Mouse (Mus musculus): ENCODE results near the gene Gm13283. TPM values are rescaled to one million over a fixed set of nuclear protein-coding genes. Genes with fewer than 3 reads are reported as not detected.
"Not testable (repeated sequence)": the region's sequence is repeated elsewhere in the genome, so short reads cannot be mapped to it uniquely, and the experiment has no call there.

Gene Gm13283
- total and polyA plus RNA-seq, 2 experiments from 2014 or later = 0.46 TPM; not detected in 1

GRCm38 (mm10) chr4:88742771-88743371, 17.0 kb upstream of the Gm13283 start:
- Histone ChIP-seq H3K27ac (ENCODE audit: low read depth) (no peak overlapping the region), H3K36me3 (replicated peaks; ENCODE audit: control insufficient read depth, insufficient read depth, low read length) (no peaks in the 10 kb centered on the region), H3K9ac (replicated peaks; ENCODE audit: low read depth, low read length) (no peak overlapping the region), H3K4me3 (ENCODE audit: low read depth, low read length) (no peak overlapping the region), H3K27me3 (ENCODE audit: control insufficient read depth, insufficient read depth, low read length) (no peaks in the 10 kb centered on the region), H3K4me1 (ENCODE audit: control insufficient read depth, insufficient read depth) (no peaks in the 10 kb centered on the region), H3K4me2 (ENCODE audit: low read depth, low read length) (no peak overlapping the region), H3K9me3 (replicated peaks; ENCODE audit: control insufficient read depth, low read length) (no peaks in the 10 kb centered on the region)
- no peak for DNase-seq (ENCODE audit: low spot score)
- TF ChIP-seq EP300 (IDR thresholded peaks at IDR 0.05; ENCODE audit: low read depth) (no peak), CTCF (IDR thresholded peaks at IDR 0.05; ENCODE audit: low read depth) (peak; percentile 26; the same call in 1 of the 2 replicates)
- no peak for ATAC-seq (ENCODE audit: insufficient read depth, low read depth)
- WGBS = 60% methylated on average over 7 of the region's 7 CpGs

DNA sequence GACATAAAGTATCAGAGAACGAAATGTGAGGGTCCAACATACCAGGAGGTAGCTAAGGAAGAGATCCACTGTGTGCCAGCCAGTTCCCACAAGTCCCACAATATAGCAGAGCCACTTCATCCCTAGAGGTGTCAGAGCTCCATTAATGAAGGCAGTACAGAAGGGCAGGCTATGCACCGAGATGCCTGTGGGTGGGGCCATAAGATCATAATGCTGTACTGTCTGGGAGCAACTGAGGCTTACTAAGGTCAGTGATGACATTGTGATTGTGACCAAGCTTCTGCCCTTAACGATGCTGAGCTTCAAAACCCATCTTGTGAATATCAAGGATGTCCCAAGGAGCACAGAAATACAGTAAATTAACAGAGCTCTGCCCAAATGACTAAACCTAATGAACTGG, 15.7 kb upstream of the Gm13283 start:
- Histone ChIP-seq H3K4me1 (ENCODE audit: control insufficient read depth, insufficient read depth) (no peaks in the 10 kb centered on the region), H3K27ac (ENCODE audit: low read depth) (no peak overlapping the region), H3K4me2 (ENCODE audit: low read depth, low read length) (no peak overlapping the region), H3K36me3 (replicated peaks; ENCODE audit: control insufficient read depth, insufficient read depth, low read length) (no peaks in the 10 kb centered on the region), H3K9ac (replicated peaks; ENCODE audit: low read depth, low read length) (no peak overlapping the region), H3K27me3 (ENCODE audit: control insufficient read depth, insufficient read depth, low read length) (no peaks in the 10 kb centered on the region), H3K4me3 (ENCODE audit: low read depth, low read length) (no peak overlapping the region), H3K9me3 (replicated peaks; ENCODE audit: control insufficient read depth, low read length) (no peaks in the 10 kb centered on the region)
- no peak for DNase-seq (ENCODE audit: low spot score)
- 54% methylated on average over 3 of the region's 3 CpGs for WGBS
- TF ChIP-seq EP300 (IDR thresholded peaks at IDR 0.05; ENCODE audit: low read depth) (no peak), CTCF (IDR thresholded peaks at IDR 0.05; ENCODE audit: low read depth) (peak; percentile 29)
- no peak for ATAC-seq (ENCODE audit: insufficient read depth, low read depth)

DNA sequence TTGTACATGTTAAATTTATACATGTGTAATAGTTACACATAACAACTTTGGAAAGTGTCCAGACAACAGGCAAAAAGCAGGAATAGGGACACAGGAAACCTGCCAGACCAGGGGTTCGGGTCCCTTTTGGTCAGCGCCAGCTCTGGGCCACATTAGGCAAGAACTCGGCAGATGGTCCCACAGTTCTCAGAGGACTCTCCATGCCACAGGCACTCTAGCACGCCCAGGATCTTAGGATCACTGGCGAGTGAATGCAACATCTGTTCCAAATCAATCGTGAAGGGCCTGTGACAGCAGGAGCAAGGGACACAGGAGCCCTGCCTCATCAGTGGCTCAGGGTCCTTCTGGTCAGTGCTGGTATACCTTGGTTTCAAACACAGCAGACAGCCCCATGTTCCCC, 10.0 kb upstream of the Gm13283 start:
- Histone ChIP-seq H3K27me3 (ENCODE audit: control insufficient read depth, insufficient read depth, low read length) (no peaks in the 10 kb centered on the region), H3K27ac (ENCODE audit: low read depth) (no peak overlapping the region), H3K9me3 (replicated peaks; ENCODE audit: control insufficient read depth, low read length) (no peaks in the 10 kb centered on the region), H3K4me2 (ENCODE audit: low read depth, low read length) (no peak overlapping the region), H3K4me1 (ENCODE audit: control insufficient read depth, insufficient read depth) (no peaks in the 10 kb centered on the region), H3K36me3 (replicated peaks; ENCODE audit: control insufficient read depth, insufficient read depth, low read length) (no peaks in the 10 kb centered on the region), H3K4me3 (ENCODE audit: low read depth, low read length) (no peak overlapping the region), H3K9ac (replicated peaks; ENCODE audit: low read depth, low read length) (no peak overlapping the region)
- ATAC-seq (ENCODE audit: insufficient read depth, low read depth) = no peak
- 53% methylated on average over 6 of the region's 6 CpGs for WGBS
- no peak for TF ChIP-seq CTCF (IDR thresholded peaks at IDR 0.05; ENCODE audit: low read depth)
- no peak for TF ChIP-seq EP300 (IDR thresholded peaks at IDR 0.05; ENCODE audit: low read depth)
- DNase-seq (ENCODE audit: low spot score) = no peak

DNA sequence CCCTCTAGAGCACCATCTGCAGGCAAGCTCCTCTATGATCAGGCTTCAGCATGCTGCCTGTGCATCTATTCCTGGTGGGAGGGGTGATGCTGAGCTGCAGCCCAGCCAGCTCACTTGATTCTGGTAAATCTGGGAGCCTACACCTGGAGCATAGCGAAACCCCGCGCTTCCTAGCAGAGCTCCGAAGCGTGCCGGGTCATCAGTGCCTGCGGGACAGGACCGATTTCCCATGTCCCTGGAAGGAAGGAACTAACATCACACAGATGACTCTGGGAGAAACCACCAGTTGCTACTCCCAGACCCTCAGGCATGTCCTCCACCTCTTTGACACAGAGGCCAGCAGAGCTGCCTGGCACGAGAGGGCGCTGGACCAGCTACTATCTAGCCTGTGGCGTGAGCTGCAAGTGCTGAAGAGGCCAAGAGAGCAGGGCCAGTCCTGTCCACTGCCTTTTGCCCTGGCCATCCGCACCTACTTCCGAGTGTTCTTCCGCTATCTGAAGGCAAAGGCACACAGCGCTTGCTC, 5.0 kb upstream of the Gm13283 start, which contains the start of gene Gm13271:
Gene Gm13271 (plus strand): TSS at position 51 of the 523 bp plus-strand sequence.
- not testable (repeated sequence) for H3K9ac ChIP-seq (replicated peaks; ENCODE audit: low read depth, low read length); H3K27me3 ChIP-seq (ENCODE audit: control insufficient read depth, insufficient read depth, low read length); H3K4me2 ChIP-seq (ENCODE audit: low read depth, low read length); DNase-seq (ENCODE audit: low spot score); H3K27ac ChIP-seq (ENCODE audit: low read depth); ATAC-seq (ENCODE audit: insufficient read depth, low read depth); H3K36me3 ChIP-seq (replicated peaks; ENCODE audit: control insufficient read depth, insufficient read depth, low read length); H3K9me3 ChIP-seq (replicated peaks; ENCODE audit: control insufficient read depth, low read length); H3K4me3 ChIP-seq (ENCODE audit: low read depth, low read length); H3K4me1 ChIP-seq (ENCODE audit: control insufficient read depth, insufficient read depth)
- 71% methylated on average over 14 of the region's 15 CpGs for WGBS

DNA sequence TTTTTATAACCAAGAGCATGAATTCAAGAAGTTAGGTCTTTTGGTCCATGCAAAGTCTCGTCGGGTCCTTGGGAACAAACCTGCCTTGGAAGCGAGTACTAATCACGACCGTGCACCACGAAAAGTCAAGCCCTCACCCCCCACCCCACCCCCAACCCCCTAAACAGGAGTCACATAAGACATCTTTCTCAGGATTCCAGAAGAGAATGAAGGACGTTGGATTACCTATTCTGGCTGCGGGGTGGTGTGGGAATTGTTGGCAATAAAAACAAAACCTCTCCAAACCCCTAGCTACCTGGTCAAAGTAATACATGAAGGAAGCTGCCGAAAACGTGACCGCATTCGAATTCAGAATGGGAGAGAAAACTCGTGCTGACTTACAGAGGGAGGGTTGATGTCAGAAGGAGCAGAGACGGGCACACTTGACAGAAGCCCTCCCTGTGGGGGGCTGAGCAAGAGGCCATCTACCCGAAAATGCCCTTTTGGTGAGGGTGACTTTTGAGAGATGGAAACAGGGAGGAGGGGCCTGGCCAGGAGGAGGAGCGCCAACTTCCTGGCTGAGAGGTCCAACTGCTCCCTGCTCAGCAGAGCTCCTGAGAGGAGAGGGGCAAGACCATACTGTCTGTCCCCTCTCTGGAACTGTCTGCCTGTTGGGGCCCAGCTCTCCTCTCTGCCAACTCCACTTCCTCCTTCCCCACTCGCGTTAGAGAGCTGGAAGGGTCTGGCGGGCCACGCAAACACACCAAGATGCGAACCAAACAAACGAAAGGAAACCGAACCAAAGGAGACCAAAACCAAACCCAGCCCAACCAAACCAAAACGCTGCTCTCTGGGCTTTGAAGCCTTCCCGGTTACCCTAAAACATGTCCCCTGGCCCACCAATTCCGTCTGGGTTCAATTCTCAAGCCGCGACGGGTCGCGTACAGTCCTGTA, 3.1 kb upstream of the Gm13283 start:
- H3K9ac ChIP-seq (replicated peaks; ENCODE audit: low read depth, low read length) = peak overlapping the region; percentile 61
- H3K4me1 ChIP-seq (ENCODE audit: control insufficient read depth, insufficient read depth); DNase-seq (ENCODE audit: low spot score); H3K27me3 ChIP-seq (ENCODE audit: control insufficient read depth, insufficient read depth, low read length); H3K9me3 ChIP-seq (replicated peaks; ENCODE audit: control insufficient read depth, low read length); ATAC-seq (ENCODE audit: insufficient read depth, low read depth); H3K36me3 ChIP-seq (replicated peaks; ENCODE audit: control insufficient read depth, insufficient read depth, low read length): not testable (repeated sequence)
- H3K4me2 ChIP-seq (ENCODE audit: low read depth, low read length) = peak overlapping the region; percentile 58
- WGBS = 7% methylated on average over 28 of the region's 31 CpGs
- H3K27ac ChIP-seq (ENCODE audit: low read depth) = peak overlapping the region; percentile 89
- H3K4me3 ChIP-seq (ENCODE audit: low read depth, low read length) = peak overlapping the region; percentile 52
